Mouse (Mus musculus) liver, adult 2 months (tissue): ENCODE data around the gene Brox.
"Not testable (repeated sequence)": the region's sequence is repeated elsewhere in the genome, so short reads cannot be mapped to it uniquely, and the experiment has no call there.

Source experiments
- CTCF ChIP-seq: fragments of 200-500 bp; IDR thresholded peaks from 2 replicates; pipeline ENCODE4 v1.5.1; 2011; ENCODE audit warnings: low read depth, low read length, control low read depth
- POLR2A ChIP-seq: fragments of 200-500 bp; IDR thresholded peaks from 2 replicates; pipeline ENCODE4 v1.6.1; 2011; ENCODE audit warnings: low read length, control low read depth; ENCODE audit not compliant: insufficient read depth; ENCODE audit errors: extremely low read depth

DNA sequence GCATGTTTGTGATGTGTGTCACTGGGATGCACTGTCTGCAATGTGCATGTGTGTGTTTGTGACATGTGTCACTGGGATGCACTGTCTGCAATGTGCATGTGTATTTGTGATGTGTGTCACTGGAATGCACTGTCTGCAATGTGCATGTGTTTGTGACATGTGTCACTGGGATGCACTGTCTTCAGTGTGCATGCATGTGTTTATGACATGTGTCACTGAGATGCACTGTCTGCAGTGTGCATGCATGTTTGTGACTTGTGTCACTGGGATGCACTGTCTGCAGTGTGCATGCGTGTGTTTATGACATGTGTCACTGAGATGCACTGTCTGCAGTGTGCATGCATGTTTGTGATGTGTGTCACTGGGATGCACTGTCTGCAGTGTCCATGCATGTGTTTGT is 45.8 kb upstream of the Brox start:
- TF ChIP-seq CTCF, POLR2A: not testable (repeated sequence)
